Mouse (Mus musculus) ES-Bruce4 (cell line): ENCODE data around the gene Gpat2. TPM values are rescaled to one million over a fixed set of nuclear protein-coding genes. Genes with fewer than 3 reads are reported as not detected.
A peak's percentile ranks its signal among the peaks of the same experiment; 100 is the strongest.

ENCODE experiments used
- H3K27ac ChIP-seq: 2 replicates; pipeline ENCODE4 v1.5.1; 2012; ENCODE audit warnings: low read length, inconsistent platforms; ENCODE audit not compliant: insufficient read depth
- H3K27me3 ChIP-seq: 2 replicates; pipeline ENCODE4 v1.6.1; 2012; ENCODE audit warnings: mild to moderate bottlenecking, low read length, inconsistent platforms; ENCODE audit not compliant: control insufficient read depth, poor library complexity, insufficient read depth, severe bottlenecking
- H3K36me3 ChIP-seq: 2 replicates; pipeline ENCODE4 v1.6.1; 2012; ENCODE audit warnings: inconsistent platforms, mild to moderate bottlenecking, low read length, moderate library complexity; ENCODE audit not compliant: control insufficient read depth, poor library complexity, insufficient read depth, severe bottlenecking
- H3K4me1 ChIP-seq: one replicate; pipeline ENCODE4 v1.8.1; 2011; ENCODE audit warnings: low read length; ENCODE audit not compliant: control insufficient read depth, insufficient read depth
- H3K4me3 ChIP-seq: 2 replicates; pipeline ENCODE4 v1.5.1; 2011; ENCODE audit warnings: low read depth, mild to moderate bottlenecking, low read length
- H3K9ac ChIP-seq: 2 replicates; pipeline ENCODE4 v1.6.1; 2012; ENCODE audit warnings: low read depth, mild to moderate bottlenecking, inconsistent platforms; ENCODE audit not compliant: poor library complexity, severe bottlenecking
- H3K9me3 ChIP-seq: replicated peaks from 2 replicates; pipeline ENCODE4 v1.6.1; 2012; ENCODE audit warnings: mild to moderate bottlenecking, low read length, inconsistent platforms; ENCODE audit not compliant: control insufficient read depth, poor library complexity, insufficient read depth, severe bottlenecking
- CTCF ChIP-seq: IDR thresholded peaks from one replicate; pipeline ENCODE4 v1.8.1; 2011; ENCODE audit warnings: low read depth, low read length
- EP300 ChIP-seq: IDR thresholded peaks from 2 replicates; pipeline ENCODE4 v1.6.1; 2011; ENCODE audit warnings: low read depth, low read length; ENCODE audit not compliant: insufficient read depth
- POLR2A ChIP-seq: IDR thresholded peaks from one replicate; pipeline ENCODE4 v1.8.1; 2011; ENCODE audit warnings: low read length; ENCODE audit not compliant: insufficient read depth
- polyA plus RNA-seq: library from polyadenylated mRNA; stranded (reverse); fragments of >200 nt; gene quantifications from 2 replicates; pipeline ENCODE4 v1.2.4, GENCODE M21; 2011; ENCODE audit warnings: low read depth; ENCODE audit not compliant: missing spikeins, insufficient read depth, insufficient read length

Gpat2 gene
- polyA plus RNA-seq, 1 experiment = 1.2 TPM

DNA sequence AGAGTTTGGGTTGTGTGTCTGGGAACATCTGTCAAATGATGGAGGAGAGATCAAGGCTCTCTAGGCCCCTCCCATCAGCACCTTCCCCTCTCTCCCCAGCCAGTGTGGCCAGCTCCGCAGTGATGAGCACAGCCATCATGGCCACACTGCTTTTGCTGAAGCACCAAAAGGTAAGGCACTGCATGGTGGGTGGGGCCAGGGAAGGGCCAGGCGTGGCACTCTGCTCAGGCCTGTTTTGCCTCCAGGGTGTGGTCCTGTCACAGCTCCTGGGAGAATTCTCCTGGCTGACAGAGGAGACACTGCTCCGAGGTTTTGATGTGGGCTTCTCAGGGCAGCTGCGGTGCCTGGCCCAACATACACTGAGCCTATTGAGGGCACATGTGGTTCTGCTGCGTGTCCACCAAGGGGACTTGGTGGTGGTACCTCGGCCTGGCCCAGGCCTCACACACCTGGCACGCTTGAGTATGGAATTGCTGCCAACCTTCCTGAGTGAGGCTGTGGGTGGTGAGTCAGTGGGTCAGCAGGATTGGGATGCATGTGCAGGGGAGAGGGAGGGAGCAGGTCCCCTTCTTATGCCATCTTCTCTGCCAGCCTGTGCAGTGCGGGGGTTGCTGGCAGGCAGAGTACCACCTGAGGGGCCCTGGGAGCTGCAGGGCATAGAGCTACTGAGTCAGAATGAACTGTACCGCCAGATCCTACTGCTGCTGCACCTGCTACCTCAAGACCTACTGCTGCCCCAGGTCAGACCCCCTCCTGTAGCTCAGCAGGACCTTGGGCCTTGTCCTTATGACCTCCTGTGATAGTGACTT is 8.7 kb downstream of the Gpat2 start:
- no peaks in the 10 kb centered on the region for H3K27me3 ChIP-seq
- H3K4me1 ChIP-seq = no peaks in the 10 kb centered on the region
- no peak overlapping the region for H3K4me3 ChIP-seq
- no peaks in the 10 kb centered on the region for H3K36me3 ChIP-seq
- no peak overlapping the region for H3K9ac ChIP-seq
- no peaks in the 10 kb centered on the region for H3K9me3 ChIP-seq
- TF ChIP-seq CTCF (no peak), POLR2A (no peak), EP300 (no peak)
- H3K27ac ChIP-seq = no peak overlapping the region

DNA sequence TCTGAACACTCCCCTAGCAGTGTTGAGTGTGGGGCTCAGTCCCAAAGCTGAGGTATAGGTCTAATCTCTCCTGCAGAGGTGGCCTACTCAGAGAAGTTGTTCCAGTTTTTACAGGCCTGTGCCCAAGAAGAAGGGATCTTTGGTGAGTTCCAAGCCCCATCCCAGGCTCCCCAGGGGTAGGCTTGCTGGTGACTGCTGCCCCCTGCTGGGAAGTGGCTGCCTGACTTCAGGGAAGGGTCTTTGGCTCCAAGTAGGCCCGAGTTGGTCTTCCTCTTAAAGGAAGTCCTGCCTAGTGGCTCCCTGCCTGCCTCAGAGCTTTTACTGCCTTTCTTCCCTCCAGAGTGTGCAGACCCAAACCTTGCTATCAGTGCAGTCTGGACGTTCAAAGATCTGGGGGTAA is 10.1 kb downstream of the Gpat2 start:
- TF ChIP-seq CTCF (peak; percentile 69), EP300 (no peak), POLR2A (no peak)
- no peaks in the 10 kb centered on the region for H3K36me3 ChIP-seq

GRCm38 (mm10) chr2:127435554-127435953 is 10.6 kb downstream of the Gpat2 start:
- Histone ChIP-seq H3K9me3 (no peaks in the 10 kb centered on the region), H3K27ac (no peak overlapping the region), H3K4me1 (no peaks in the 10 kb centered on the region), H3K36me3 (no peaks in the 10 kb centered on the region), H3K4me3 (no peak overlapping the region), H3K9ac (no peak overlapping the region), H3K27me3 (no peaks in the 10 kb centered on the region)
- TF ChIP-seq POLR2A (no peak), CTCF (no peak), EP300 (no peak)

More for the DNA sequence above, 10.1 kb downstream of the Gpat2 start:
- H3K27ac ChIP-seq = no peak overlapping the region
- no peaks in the 10 kb centered on the region for H3K27me3 ChIP-seq
- H3K4me3 ChIP-seq = no peak overlapping the region
- H3K4me1 ChIP-seq = no peaks in the 10 kb centered on the region
- H3K9me3 ChIP-seq = no peaks in the 10 kb centered on the region
- H3K9ac ChIP-seq = no peak overlapping the region

- H3K4me3 ChIP-seq = no peak overlapping the region
- H3K4me1 ChIP-seq = no peaks in the 10 kb centered on the region
Observed at GRCm38 (mm10) chr2:127437697-127438096, 12.7 kb downstream of the Gpat2 start.

GRCm38 (mm10) chr2:127444055-127444789 is 19.2 kb downstream of the Gpat2 start, which contains the start of gene Fahd2a:
Gene Fahd2a (minus strand): TSS chr2:127444565.
- H3K27ac ChIP-seq = no peak within 1 kb of the TSS
- H3K27me3 ChIP-seq = no peaks in the 10 kb centered on the region
- H3K36me3 ChIP-seq = no peaks in the 10 kb centered on the region
- H3K9ac ChIP-seq = peak within 1 kb of the TSS; percentile 24
- H3K4me3 ChIP-seq = peak within 1 kb of the TSS; percentile 72
- no peaks in the 10 kb centered on the region for H3K4me1 ChIP-seq
- TF ChIP-seq CTCF (no peak), POLR2A (peak; percentile 55)
- H3K9me3 ChIP-seq = no peaks in the 10 kb centered on the region

More at GRCm38 (mm10) chr2:127437697-127438096, 12.7 kb downstream of the Gpat2 start:
- Histone ChIP-seq H3K36me3 (no peaks in the 10 kb centered on the region), H3K27me3 (no peaks in the 10 kb centered on the region), H3K9me3 (no peaks in the 10 kb centered on the region), H3K9ac (no peak overlapping the region), H3K27ac (no peak overlapping the region)
- TF ChIP-seq POLR2A = no peak
- TF ChIP-seq CTCF = no peak
- no peak for TF ChIP-seq EP300

GRCm38 (mm10) chr2:127446847-127447246 is 21.8 kb downstream of the Gpat2 start:
- Histone ChIP-seq H3K9ac (no peak overlapping the region), H3K9me3 (no peaks in the 10 kb centered on the region), H3K36me3 (no peaks in the 10 kb centered on the region), H3K4me3 (no peak overlapping the region), H3K4me1 (peaks cover 3% of the 10 kb centered on the region), H3K27ac (no peak overlapping the region), H3K27me3 (no peaks in the 10 kb centered on the region)
- no peak for TF ChIP-seq CTCF
- TF ChIP-seq POLR2A = no peak
- no peak for TF ChIP-seq EP300
